Mouse (Mus musculus) heart, adult 2 months (tissue): ENCODE data around the gene Tmem222. TPM values are rescaled to one million over a fixed set of nuclear protein-coding genes. Genes with fewer than 3 reads are reported as not detected.

ENCODE experiments used
- DNase-seq, 2 experiments: peaks; one replicate each; pipeline ENCODE4 v3.0.0; 2021
- H3K27ac ChIP-seq: fragments of 200-600 bp; 2 replicates; pipeline ENCODE4 v1.8.1; 2022
- H3K27me3 ChIP-seq: fragments of 200-500 bp; 2 replicates; pipeline ENCODE4 v1.6.1; 2012; ENCODE audit warnings: mild to moderate bottlenecking, low read length, inconsistent platforms, mixed read lengths; ENCODE audit not compliant: control insufficient read depth, insufficient read depth
- H3K36me3 ChIP-seq: fragments of 200-500 bp; 2 replicates; pipeline ENCODE4 v1.6.1; 2012; ENCODE audit warnings: low read length, inconsistent platforms; ENCODE audit not compliant: control insufficient read depth, insufficient read depth
- H3K4me1 ChIP-seq: fragments of 200-500 bp; 2 replicates; pipeline ENCODE4 v1.6.1; 2011; ENCODE audit warnings: low read length; ENCODE audit not compliant: control insufficient read depth, insufficient read depth
- H3K4me3 ChIP-seq: fragments of 200-600 bp; 2 replicates; pipeline ENCODE4 v1.8.1; 2022
- H3K79me2 ChIP-seq: fragments of 200-500 bp; replicated peaks from 2 replicates; pipeline ENCODE4 v1.6.1; 2012; ENCODE audit warnings: mild to moderate bottlenecking, inconsistent platforms, low read length, moderate library complexity, mixed read lengths; ENCODE audit not compliant: control insufficient read depth, insufficient read depth
- H3K9ac ChIP-seq: fragments of 200-500 bp; 2 replicates; pipeline ENCODE4 v1.6.1; 2012; ENCODE audit warnings: low read depth, mild to moderate bottlenecking, control low read depth, inconsistent platforms, low read length, mixed read lengths
- CTCF ChIP-seq: fragments of 200-600 bp; IDR thresholded peaks from 2 replicates; pipeline ENCODE4 v1.8.1; 2022; ENCODE audit warnings: antibody characterized with exemption, mild to moderate bottlenecking, moderate library complexity
- EP300 ChIP-seq: fragments of 200-500 bp; IDR thresholded peaks from 2 replicates; pipeline ENCODE4 v1.6.1; 2011; ENCODE audit warnings: low read depth, low read length, control low read depth; ENCODE audit not compliant: insufficient read depth
- POLR2A ChIP-seq: fragments of 200-500 bp; IDR thresholded peaks from 2 replicates; pipeline ENCODE4 v1.6.1; 2011; ENCODE audit warnings: mild to moderate bottlenecking, low read depth, low read length, control low read depth; ENCODE audit not compliant: insufficient read depth
- WGBS: fragments of 180-500 bp; shearing (Covaris S2); methylation state at CpG from one replicate; pipeline ENCODE4 v1.1.7; 2018; 5-methylcytosine and 5-hydroxymethylcytosine counted together
- intact Hi-C: fragments of 180-260 bp; cut with DNase I; formaldehyde crosslinking; loops from one replicate; pipeline ENCODE4 v1.15.1; 2025
- long read RNA-seq: library from polyadenylated mRNA; stranded (forward); transcript quantifications from one replicate; pipeline ENCODE4 v2.0.0, GENCODE M21; 2021
- polyA plus RNA-seq: library from polyadenylated mRNA; depleted of rRNA; stranded (reverse); fragments of >200 nt; gene quantifications from 2 replicates; pipeline ENCODE4 v1.2.3, GENCODE M21; 2012; rRNA removed
- total RNA-seq, 2 experiments: library from RNA; stranded (reverse); gene quantifications; 2 replicates each; pipeline ENCODE4 v1.2.3; 2021

Gene Tmem222
- total RNA-seq (10 to 100 TPM; 31.9 to 33.9 TPM), polyA plus RNA-seq (48.3 and 72.9 TPM in 2 replicates)
- long read RNA-seq, transcript Tmem222-201 (6 exons, 1,484 nt) = major isoform, 44 of 49 reads
- long read RNA-seq, partial matches to known transcripts = 2 of 49 reads
- long read RNA-seq, other reads (novel, unspliced or antisense) = 0 of 49 reads

- peak; percentile 96 to 98 for DNase-seq
- Histone ChIP-seq H3K4me1 (peaks cover 7% of the 10 kb centered on the region), H3K27ac (peak within 1 kb of the TSS; percentile 70), H3K27me3 (no peaks in the 10 kb centered on the region), H3K36me3 (no peaks in the 10 kb centered on the region), H3K9ac (peak within 1 kb of the TSS; percentile 83), H3K4me3 (peak within 1 kb of the TSS; percentile 85), H3K79me2 (peaks cover 4% of the 10 kb centered on the region)
- WGBS = under 1% methylated on average over 73 of the region's 73 CpGs
- intact Hi-C loops = loop anchor here (2.0 kb wide), 1 partner anchor 61 kb away; no protein-coding TSS in a partner anchor
- TF ChIP-seq EP300 = peak; percentile 85
- no peak for TF ChIP-seq CTCF
- 0 out of 2 replicates have a peak, but pooled peaks have one; percentile 66 for TF ChIP-seq POLR2A
These were observed at the start of gene Tmem222 for GRCm38 (mm10) chr4:133277104-133278026. TSS of gene Tmem222 (minus strand) at chr4:133277792.

DNA sequence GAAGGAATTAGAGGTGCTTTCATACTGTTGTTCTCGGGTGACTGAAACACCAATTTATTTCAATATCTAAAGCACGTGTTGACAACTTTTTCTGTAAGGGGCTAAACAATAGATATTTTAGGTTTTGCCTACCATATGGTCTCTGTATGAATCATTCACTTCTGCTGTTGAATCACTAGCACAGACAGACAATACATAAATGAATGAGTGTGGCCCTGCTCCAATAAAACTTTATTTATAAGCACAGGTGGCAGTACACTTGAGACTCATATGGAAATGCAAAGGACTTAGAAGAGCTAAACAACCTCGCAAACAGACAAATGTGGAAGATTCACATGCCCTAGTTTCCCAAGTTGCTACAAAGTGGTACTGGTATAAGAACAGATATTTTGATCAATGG is 42.1 kb upstream of the Tmem222 start:
- Histone ChIP-seq H3K79me2 (no peaks in the 10 kb centered on the region), H3K27ac (no peak overlapping the region), H3K9ac (no peak overlapping the region), H3K27me3 (no peaks in the 10 kb centered on the region), H3K36me3 (peaks cover 1% of the 10 kb centered on the region; the same call in 1 of the 2 replicates), H3K4me3 (no peak overlapping the region), H3K4me1 (peaks cover 3% of the 10 kb centered on the region; the same call in 1 of the 2 replicates)
- WGBS = 91% methylated on average over 3 of the region's 3 CpGs
- TF ChIP-seq CTCF = no peak
- no peak for TF ChIP-seq POLR2A
- no peak for TF ChIP-seq EP300
- no peak for DNase-seq
- intact Hi-C loops = no loop called here

GRCm38 (mm10) chr4:133315991-133316390 is 38.4 kb upstream of the Tmem222 start:
- DNase-seq = no peak
- no peak overlapping the region for H3K9ac ChIP-seq
- H3K4me1 ChIP-seq = peaks cover 3% of the 10 kb centered on the region; the same call in 1 of the 2 replicates
- WGBS = 85% methylated on average over 5 of the region's 5 CpGs
- TF ChIP-seq POLR2A (no peak), CTCF (no peak), EP300 (no peak)
- no peak overlapping the region for H3K27ac ChIP-seq
- no peaks in the 10 kb centered on the region for H3K79me2 ChIP-seq
- intact Hi-C loops = no loop called here
- no peak overlapping the region for H3K4me3 ChIP-seq
- peaks cover 2% of the 10 kb centered on the region; the same call in 1 of the 2 replicates for H3K36me3 ChIP-seq
- H3K27me3 ChIP-seq = no peaks in the 10 kb centered on the region

DNA sequence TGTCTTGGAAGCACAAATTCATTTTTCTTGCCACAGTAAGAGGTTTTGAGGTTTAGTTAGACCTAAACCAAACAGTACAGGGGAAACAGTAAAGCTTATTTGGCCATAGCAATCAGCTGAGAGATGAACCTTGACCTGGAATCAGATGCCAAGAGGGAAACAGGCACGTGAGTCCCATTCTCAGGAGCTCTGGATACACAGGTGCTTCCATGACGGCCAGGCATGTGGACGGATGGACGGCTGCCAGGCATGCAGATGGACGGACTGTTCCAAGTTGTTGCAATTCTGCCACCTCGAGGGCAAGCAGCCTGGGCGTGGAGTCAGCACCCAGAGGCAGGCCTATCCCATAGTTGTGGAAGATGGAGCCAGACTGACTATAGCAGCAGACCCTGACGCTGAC is 37.3 kb upstream of the Tmem222 start:
- TF ChIP-seq POLR2A (no peak), EP300 (peak; percentile 98), CTCF (peak; percentile 21; the same call in 1 of the 2 replicates)

GRCm38 (mm10) chr4:133309948-133310347 is 32.4 kb upstream of the Tmem222 start:
- intact Hi-C loops = loop anchor here (1.0 to 2.0 kb wide), 3 partner anchors 34 to 139 kb away; no protein-coding TSS in a partner anchor
- no peaks in the 10 kb centered on the region for H3K79me2 ChIP-seq
- TF ChIP-seq CTCF (no peak), POLR2A (no peak), EP300 (peak; percentile 90)
- H3K9ac ChIP-seq = no peak overlapping the region
- peaks cover 2% of the 10 kb centered on the region; the same call in 1 of the 2 replicates for H3K36me3 ChIP-seq
- no peak overlapping the region for H3K27ac ChIP-seq
- no peaks in the 10 kb centered on the region for H3K4me1 ChIP-seq
- no peaks in the 10 kb centered on the region for H3K27me3 ChIP-seq
- peak; percentile 76 to 91 for DNase-seq
- H3K4me3 ChIP-seq = no peak overlapping the region
- 1% methylated on average over 3 of the region's 3 CpGs for WGBS

More for the DNA sequence above, 37.3 kb upstream of the Tmem222 start:
- intact Hi-C loops = no loop called here
- H3K4me3 ChIP-seq = no peak overlapping the region
- 42% methylated on average over 8 of the region's 8 CpGs for WGBS
- H3K4me1 ChIP-seq = peaks cover 3% of the 10 kb centered on the region; the same call in 1 of the 2 replicates
- peaks cover 2% of the 10 kb centered on the region; the same call in 1 of the 2 replicates for H3K36me3 ChIP-seq
- H3K27ac ChIP-seq = peak overlapping the region; percentile 68
- no peaks in the 10 kb centered on the region for H3K79me2 ChIP-seq
- H3K9ac ChIP-seq = no peak overlapping the region
- peak; percentile 77 to 84 for DNase-seq
- H3K27me3 ChIP-seq = no peaks in the 10 kb centered on the region
